Mouse (Mus musculus) spleen, postnatal 36 days (tissue): Measurements from ENCODE around the gene Trappc4.
"Not testable (repeated sequence)": the region's sequence is repeated elsewhere in the genome, so short reads cannot be mapped to it uniquely, and the experiment has no call there.

Experiments used
- DNase-seq, 2 experiments: peaks; one replicate each; pipeline ENCODE4 v3.0.0; 2022; ENCODE audit warnings: low spot score in 2 of 2, mixed read lengths in 1 of 2

Gene Trappc4

DNA sequence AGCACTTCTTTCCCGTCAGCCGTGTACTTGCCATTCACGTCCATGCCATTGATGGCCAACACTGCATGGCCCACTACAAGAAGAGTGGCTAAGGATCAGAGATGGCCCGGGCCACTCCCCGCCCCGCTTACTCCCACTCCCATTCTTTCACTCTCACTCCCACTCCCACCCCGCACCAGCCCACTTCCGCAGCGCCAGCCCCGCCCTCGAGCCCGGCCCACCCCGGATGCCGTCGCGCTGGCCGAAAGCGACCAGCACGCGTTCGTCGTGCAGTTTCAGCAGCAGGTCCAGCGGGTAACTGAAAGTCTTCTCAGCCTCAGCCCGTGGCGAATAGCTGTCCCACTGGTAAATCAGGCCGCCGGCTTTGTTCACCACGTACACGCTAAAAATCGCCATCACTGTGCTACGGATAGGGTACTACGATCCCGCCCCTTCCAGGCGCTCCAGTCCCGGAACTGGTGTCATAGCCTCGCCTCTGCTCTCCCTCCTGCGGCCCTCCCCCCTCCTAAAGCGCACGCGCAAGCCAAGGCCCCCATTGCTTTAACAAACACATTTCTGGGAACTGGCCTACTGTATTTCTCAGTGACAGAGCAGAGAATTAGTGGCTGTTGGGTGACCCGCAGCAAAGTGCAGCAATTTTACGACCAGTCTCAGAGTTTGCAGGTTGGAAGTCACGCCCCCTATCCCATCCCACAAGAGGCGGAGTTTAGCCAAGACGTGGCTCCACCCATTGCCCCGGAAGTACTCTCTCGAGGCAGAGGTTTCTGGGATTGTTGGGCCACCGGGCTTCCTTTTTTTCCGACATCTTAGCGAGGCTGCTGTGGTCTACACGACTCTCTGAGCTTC, at the start of gene Trappc4, which contains the start of gene Rps25:
Gene Trappc4, minus strand, starts transcription at position 695 of the 846 bp plus-strand sequence.
Gene Rps25, plus strand, starts transcription at position 234 of the 846 bp plus-strand sequence.
- peak; percentile 89 to 91 for DNase-seq

DNA sequence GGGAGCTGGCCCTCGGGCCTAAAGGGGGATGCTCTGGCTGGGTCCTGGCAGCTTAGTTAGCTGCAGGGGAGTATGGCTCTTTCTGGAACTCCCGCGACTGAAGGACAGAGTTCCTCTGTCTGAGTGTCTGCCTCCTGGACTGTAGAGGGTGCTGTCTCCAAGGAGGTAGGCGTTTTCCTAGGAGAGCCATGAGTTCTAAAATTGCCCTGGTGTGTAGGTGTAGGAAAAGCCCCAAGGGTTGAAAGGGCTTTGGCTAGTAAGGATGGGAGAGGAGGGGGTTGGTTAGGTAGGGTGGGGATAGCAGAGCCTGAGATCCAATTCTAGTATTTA, 47.5 kb upstream of the Trappc4 start, which contains the start of gene Upk2:
Gene Upk2, minus strand, starts transcription at position 86 of the 330 bp plus-strand sequence.
- DNase-seq: no peak

DNA sequence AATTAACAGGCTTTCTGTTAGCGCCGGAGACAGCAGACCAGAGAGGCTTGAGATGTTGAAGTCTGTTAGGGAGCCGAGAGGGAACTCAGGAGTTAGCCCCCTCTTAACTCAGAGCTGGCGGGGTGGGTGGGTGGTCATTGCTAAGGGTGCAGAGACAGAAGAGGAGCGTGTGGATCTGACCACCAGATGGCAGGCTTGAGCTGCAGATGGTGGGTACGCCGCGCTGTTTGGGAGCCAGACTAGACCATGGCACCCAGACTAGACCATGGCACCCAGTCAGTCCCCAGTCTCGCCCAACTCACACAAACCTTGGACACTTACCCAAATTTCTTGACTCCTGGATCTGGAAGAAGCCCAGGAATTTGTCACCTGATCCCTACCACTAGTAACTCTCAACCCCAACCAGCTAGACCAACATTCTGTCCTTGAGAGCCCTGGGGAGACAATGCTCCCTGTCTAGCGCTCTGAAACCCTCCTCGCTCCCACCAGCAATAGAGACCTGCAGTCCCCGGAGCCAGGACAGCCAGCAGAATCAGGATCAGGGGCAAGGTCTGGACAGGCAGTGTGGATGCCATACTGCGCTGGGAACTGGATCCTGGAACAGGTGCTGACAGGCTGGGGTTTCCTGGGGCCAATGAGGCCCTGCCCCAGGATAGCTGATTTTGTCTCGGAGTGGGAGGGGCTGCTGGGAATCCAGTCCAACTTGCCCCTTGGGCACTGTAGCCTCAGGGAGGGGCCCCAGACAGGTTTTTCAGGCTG, 46.9 kb upstream of the Trappc4 start:
- DNase-seq: peak; percentile 72 to 77

DNA sequence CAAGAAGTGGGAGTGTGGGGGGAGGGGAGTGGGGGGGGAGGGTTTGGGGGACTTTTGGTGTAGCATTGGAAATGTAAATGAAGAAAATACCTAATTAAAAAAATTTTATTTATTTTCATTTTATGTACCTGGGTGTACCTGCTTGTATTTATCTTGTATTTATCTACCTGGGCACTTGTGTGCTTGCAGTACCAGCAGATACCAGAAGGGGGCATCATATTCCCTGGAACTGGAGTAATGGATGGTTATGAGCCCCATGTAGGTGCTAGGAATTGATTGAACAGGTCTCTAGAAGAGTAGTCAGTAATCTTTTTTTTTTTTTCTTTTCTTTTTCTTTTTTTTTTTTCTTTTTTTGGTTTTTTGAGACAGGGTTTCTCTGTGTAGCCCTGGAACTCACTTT, 43.0 kb upstream of the Trappc4 start:
- no peak for DNase-seq

DNA sequence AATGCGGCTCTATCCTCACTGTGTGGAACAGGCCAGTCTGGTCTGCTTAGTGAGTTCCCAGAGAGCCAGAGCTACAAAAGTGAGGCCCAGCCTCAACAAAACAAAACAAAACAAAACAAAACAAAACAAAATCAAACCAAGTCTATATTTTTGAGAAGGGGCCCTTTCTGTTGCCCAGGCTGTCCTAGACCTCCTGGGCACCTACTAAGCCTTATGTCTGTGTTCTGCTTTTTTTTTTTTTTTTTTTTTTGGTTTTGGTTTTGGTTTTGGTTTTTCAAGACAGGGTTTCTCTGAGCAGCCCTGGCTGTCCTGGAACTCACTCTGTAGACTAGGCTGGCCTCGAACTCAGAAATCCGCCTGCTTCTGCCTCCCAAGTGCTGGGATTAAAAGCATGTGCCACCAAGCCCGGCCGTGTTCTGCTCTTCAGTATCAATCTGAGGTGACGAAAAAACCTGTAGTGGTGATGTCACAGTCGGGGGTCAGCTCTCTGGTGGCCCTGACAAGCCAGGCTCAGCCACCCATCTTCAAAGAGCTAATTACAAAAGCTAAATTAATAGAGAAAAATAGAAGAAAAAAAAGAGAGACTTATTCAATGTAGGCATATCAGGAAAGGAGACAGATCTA, 37.1 kb upstream of the Trappc4 start:
- not testable (repeated sequence) for DNase-seq

DNA sequence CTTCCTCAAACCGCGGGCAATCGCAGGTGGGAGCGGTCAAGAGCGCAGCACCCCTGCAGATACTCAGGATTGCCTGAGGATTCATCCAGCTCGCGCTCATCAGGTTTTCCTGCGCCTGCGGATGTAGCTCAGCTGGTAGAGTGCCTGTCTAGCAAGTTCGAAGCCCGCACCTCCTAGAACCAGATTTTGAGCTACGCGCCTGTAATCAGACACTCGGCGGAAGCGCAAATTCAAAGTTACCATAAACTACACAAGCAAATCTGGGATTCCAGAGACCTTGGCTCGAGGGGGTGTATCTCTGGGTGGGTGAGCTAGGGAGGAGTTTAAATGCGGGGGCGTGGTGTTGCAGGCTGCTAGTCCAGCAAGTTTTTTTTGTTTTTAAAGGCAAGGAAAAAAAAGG, 33.6 kb upstream of the Trappc4 start, which contains the start of gene Foxr1:
Gene Foxr1, minus strand, starts transcription at position 176 of the 400 bp plus-strand sequence.
- no peak for DNase-seq

DNA sequence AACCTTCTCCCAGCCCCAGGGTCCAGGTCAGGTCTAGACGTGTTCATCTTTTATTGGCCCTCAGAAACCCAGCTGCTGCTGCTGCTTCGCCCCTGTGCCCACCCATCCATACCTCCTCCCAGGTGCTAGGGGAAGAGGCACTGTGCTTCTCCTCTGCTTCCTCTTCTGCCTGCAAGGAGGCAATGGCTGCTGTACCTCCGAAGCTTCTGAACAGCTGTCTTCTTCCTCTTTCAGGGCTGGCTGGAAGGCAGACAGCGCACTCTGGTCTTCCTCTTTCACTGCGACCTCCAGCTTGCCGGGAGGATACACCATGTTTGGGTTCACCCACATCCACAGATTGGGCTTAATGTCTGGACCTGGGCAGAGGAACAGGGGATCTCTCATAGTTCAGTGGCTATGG, 28.3 kb upstream of the Trappc4 start:
- peak; percentile 75 to 76 for DNase-seq

DNA sequence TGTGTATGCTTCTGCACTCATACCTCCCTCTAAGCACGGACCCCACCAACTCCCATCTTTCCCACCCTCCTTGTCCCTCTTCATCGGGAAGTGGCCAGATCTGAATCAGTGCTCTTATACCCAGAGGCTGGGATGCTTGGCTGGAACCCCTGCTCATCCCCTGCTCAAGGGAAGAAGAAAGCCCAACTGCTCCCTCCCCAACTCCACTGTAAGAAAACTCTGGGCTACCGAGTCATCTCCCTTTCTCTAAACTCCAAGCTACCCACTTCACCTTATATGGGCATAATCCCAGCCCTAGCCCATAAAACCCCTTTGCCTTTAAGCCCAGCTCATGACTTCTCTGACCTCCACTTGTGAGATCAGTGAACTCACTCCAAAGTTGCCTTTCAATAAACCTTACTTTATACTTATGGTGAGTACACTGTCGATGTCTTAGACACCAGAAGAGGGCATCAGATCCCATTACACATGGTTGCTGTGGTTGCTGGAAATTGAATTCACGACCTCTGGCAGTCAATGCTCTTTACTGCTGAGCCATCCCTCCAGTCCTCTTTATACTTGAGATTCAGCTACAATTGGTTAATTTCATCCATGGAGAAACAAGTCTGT, 25.3 kb upstream of the Trappc4 start:
- no peak for DNase-seq

DNA sequence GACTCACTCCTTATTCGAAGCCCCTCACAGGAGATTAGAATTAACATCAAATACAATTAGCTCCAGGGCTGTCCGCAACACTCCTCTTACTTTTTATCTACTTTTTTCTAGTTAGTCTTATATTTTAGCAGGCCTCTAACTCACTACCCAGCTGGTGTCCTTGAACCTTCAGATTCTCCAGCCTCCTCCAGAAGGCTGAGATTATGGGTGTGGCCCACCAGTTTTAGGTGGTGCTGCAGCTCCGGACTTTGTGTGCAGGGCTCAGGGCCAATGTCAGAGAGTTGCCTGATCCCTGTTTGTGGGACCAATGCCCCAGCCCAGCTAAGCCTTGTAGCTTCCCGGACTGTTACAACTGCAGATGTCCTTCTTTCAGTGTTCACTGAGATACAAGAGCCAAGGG, 16.2 kb upstream of the Trappc4 start:
- DNase-seq: no peak

DNA sequence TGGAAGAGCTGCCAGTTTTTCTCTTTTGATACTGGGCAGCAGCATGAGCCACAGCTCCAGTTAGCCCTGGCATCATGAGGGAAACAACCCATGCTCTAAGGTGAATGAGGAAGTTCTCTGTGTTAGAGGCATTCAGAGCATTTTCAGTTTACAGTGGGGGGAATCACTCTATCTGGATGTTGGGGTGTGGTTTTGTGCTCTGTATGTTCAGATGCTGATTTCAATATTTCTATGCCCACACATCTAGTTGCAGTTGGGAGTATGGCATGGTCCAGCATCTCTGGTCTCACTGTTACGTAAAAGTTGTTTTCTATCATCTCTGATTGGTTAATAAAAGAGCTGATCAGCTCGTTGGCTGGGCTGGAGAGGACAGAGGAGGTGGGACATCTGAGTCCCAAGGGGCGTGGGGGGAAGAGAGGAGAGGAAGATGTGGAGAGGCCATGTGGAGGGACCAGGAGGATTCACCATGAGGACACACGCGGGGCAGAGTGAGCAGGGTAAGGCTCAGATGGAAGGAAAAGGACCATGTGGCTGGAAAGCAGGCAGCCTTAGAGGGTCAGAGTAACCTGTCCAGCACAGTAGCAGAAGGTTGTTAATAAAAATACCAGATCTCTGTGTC, 13.0 kb upstream of the Trappc4 start:
- no peak for DNase-seq

DNA sequence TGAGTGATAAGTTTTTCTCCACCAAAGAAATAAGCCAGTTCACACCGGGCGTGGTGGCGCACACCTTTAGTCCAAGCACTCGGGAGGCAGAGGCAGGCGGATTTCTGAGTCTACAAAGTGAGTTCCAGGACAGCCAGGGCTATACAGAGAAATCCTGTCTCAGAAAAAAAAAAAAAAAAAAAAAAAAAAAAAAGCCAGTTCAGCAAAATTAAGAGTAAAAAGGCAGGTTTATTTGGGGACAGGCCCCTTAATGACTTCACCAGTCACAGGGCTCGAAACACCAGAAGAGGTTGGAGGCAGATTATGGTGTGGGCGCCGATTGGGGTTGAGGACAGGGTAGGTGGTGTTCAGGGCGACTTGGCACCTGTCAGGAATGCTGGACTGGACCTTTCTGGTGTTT, 12.3 kb upstream of the Trappc4 start:
- DNase-seq: not testable (repeated sequence)

DNA sequence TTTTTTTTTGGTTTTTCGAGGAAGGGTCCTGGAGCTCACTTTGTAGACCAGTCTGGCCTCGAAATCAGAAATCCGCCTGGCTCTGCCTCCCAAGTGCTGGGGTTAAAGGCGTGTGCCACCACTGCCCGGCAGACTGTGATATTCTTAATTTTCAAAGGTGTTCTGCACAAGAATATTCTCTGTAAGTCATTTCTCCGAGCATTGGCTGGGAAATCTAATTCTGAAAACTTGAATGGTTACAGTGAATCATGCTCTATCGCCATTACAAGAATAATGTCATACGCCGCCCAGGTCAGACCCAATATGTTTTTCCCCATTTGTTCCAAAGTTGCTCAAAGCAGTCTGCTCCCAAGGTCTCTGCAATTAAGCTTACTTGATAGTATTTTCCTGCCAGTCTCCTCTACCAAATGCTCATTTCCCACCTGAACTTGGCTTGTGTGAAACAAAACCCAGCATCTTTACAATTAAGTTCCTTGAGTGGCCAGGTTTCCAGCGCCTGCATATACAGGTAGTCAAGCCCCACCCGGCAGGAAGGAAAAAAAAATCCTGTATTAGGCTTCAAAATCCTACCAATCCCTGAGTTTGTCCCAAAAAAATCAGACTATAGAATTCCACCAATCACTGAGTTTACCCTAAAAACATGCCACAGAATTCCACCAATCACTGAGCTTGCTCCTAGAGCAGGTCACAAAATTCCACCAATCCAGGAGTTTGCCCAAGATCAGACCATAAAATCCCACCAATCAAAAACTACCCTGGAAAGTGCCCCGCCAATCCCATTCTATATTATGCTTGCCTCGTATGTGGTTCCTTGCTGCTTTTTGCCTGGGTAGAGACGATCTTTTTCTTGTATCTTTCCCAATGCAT, 11.4 kb upstream of the Trappc4 start, which contains the start of gene Ccdc84:
Gene Ccdc84, minus strand, starts transcription at position 51 of the 867 bp plus-strand sequence.
- DNase-seq: no peak

DNA sequence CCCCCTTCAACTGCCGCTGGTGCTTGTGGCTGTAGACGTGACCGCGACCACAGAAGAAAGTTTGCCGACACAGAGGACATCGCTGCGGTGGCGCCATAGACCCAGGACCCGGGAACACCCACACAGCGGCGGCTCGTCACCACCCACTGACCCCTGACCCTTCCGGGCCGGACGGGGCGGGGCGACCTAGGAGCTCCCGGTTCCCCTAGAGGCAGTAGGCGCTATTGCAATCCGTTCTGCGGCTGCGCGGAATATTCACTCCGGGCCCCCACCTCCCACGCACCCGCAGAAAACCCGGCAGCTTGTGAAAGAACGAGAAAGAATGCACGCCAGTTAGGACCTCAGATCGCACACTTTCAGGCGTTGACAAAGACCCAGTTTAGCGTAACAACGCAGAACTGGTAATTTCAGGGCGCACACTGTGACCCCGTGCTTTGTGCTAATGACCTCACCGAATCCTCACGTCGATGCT, 10.5 kb upstream of the Trappc4 start:
- peak; percentile 90 to 93 for DNase-seq

DNA sequence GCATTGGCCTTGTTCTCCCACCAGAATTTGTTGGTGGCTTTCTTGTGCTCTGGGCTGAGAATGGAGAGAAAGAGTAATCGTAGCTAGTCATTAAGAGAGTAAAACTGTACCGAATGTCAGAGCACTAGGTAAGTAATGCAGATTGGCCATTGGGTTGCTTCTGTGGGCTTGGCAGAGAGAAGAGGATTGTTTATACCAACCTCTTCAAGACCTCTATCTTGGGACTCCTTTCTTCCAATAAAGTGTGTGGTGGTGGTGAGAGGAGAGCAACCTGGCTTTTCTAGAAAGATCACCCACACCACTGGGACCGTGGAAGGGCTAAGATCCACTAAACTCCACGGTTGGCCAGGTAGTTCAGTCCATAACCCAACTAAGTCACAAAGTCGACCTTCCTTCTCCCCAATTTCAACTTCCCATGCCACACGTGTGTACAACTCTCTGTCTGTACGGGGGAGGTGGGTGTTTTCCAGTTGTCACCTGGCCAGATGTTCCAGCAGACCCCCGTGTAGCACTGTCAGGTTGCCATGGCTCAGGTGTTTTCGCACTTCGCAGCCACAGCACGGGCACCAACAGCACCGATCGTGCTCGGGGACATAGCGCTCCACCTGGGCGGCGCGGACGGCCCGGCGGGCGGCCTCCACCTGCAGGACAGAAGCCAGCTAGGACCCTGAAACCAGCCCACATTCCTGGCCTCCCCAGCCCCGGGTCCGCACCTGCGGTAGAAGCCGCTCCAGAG, 9.9 kb upstream of the Trappc4 start:
- no peak for DNase-seq

DNA sequence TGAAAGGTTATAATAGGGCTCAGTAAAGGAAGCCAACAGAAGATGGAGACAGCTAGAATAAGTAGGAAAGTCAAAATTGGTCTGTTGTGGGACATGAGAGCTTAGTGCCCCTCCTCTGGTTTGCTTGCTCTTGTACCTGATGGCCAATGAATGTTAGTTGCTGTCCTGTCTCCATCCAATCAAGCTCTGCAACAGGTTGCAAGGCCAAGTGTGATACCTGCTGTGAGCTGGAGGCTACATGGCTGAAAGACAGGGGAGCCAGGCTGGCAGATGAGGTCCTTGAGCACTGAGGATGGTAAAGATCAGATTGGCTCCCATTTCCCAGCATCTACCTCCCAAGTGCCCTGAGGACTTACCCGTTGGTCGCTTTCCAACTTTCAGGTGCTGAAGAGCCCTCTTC, 5.4 kb upstream of the Trappc4 start:
- DNase-seq: no peak

DNA sequence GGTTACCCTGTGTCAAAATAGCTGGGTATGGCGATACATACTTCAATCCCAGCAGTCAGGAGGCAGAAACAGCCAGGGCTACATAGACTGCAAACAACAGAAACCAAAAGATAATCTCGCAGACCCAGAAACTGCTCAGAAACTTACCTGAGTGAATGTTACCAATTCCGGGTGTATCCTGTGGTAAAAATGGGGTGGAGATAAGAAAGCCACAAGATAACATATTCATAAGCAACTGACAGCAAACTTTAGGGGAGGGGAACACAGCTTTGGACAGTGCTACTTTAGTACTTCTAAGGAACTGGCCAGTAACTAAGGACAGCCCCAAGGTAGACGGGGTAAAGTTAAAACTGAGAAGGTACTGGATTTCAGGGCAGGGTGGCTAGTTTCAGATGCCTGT, 4.9 kb upstream of the Trappc4 start:
- no peak for DNase-seq

DNA sequence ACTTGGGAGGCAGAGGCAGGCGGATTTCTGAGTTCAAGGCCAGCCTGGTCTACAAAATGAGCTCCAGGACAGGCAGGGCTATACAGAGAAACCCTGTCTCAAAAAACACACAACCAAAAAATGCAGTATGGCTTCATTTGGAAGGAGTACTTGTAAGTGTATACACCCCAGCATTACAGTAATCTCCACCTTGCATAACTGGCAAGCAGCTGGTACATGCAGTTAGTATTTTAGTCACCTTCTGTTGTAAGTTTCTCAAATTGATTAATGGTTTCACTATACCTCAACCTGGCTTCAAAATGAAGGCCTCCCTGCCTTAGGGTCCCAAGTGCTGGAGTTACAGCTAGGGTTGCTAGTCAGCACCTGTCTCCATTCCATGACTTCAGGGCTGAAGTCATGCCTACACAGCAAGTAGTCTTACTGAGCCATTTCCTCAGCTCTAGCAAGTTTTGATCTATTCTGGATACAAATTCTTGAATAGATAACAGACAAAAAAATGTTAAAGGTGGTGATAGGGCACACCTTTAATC, 4.3 kb upstream of the Trappc4 start:
- DNase-seq: no peak

DNA sequence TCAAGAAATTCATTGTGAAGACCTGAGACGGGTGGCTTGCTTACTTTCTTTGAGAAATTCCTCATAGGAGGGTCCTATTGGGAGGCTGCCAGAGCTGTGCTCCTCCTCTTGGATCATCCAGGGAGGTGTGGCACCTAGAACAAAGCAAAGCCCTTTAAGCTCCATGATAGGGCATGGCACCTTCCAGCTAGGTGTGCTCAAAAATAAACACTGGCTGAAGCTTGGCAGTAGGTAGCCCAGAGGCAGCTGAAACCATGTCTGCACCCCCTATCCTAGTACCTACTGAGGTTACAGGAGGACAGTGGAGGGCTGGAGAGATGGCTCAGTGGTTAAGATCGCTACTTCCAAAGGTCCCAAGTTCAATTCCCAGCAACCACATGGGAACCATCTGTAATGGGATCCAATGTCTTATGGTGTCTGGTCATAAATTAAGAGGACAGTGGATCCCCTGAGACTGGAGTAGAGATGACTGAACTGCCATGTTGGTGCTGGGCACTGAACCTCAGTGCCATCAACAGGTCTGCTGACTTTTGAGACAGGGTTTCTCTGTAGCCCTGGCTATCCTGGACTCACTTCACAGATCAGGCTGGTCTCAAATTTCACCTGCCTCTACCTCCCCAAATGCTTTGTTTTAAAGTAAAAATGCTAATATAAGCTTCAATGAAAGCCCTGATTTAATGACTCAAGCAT, 3.4 kb upstream of the Trappc4 start:
- no peak for DNase-seq

DNA sequence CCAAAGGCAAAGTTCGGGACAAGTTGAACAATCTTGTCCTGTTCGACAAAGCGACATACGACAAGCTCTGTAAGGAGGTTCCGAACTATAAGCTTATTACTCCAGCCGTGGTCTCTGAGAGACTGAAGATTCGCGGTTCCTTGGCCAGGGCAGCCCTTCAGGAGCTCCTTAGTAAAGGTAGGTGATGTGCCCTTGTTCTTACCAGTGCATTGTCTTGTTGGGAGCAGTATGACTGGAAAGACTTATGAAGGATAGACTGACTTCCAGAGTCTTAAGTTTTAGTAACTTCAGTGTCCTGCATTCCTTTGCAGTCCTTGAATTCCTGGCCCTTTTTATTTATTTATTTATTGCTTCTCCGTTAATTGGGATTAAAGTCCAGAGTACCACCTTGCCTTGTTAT, 1.3 kb upstream of the Trappc4 start:
- not testable (repeated sequence) for DNase-seq
